Comparison of ENCODE assay signal across 29 mouse cellular contexts in genomic region chr16:36733827-36734226, GRCm38 (mm10). TPM values are rescaled to one million over a fixed set of nuclear protein-coding genes. Genes with fewer than 3 reads are reported as not detected.
DNase-seq lines count a peak whose midpoint lies in the region; ATAC-seq and TF ChIP-seq lines count a peak whose summit lies in the region.
"Had no signal": no experiment of that assay in that cellular context is flagged by ENCODE, and none has a peak within 500 bp of the region (broad histone marks: within the 10 kb centered on the region; RNA-seq: fewer than 3 reads in every experiment).

No protein-coding gene starts in this region.

- H3K27ac ChIP-seq in hindbrain, postnatal 0 days = no peak overlapping the region
- H3K27ac ChIP-seq in hindbrain, embryonic 12.5 days = no peak overlapping the region
- peak overlapping the region; percentile 43; the same call in 1 of the 2 replicates for H3K27ac ChIP-seq in lung, embryonic 16.5 days (ENCODE audit: low read length)
- H3K27ac ChIP-seq in liver, embryonic 12.5 days = no peak overlapping the region
- H3K27ac ChIP-seq: embryonic facial prominence, embryonic 13.5 days; limb, embryonic 12.5 days; midbrain, embryonic 15.5 days; stomach, embryonic 15.5 days had no signal

- H3K4me2 ChIP-seq in hindbrain, postnatal 0 days (ENCODE audit: low read depth, low read length) = no peak overlapping the region
- H3K4me2 ChIP-seq in hindbrain, embryonic 12.5 days (replicated peaks) = no peak overlapping the region
- no peak overlapping the region for H3K4me2 ChIP-seq in lung, embryonic 16.5 days (ENCODE audit: low read depth, low read length)
- H3K4me2 ChIP-seq in liver, embryonic 12.5 days = no peak overlapping the region
- H3K4me2 ChIP-seq: embryonic facial prominence, embryonic 13.5 days; limb, embryonic 12.5 days; liver, embryonic 11.5 days; midbrain, embryonic 15.5 days; stomach, embryonic 15.5 days had no signal

- no peaks in the 10 kb centered on the region for H3K36me3 ChIP-seq in hindbrain, postnatal 0 days (ENCODE audit: insufficient read depth, low read length)
- no peaks in the 10 kb centered on the region for H3K36me3 ChIP-seq in hindbrain, embryonic 12.5 days
- no peaks in the 10 kb centered on the region for H3K36me3 ChIP-seq in lung, embryonic 16.5 days (ENCODE audit: control insufficient read depth, insufficient read depth, low read length)
- H3K36me3 ChIP-seq in liver, embryonic 12.5 days = no peaks in the 10 kb centered on the region
- H3K36me3 ChIP-seq: embryonic facial prominence, embryonic 13.5 days; limb, embryonic 12.5 days; midbrain, embryonic 15.5 days; stomach, embryonic 15.5 days had no signal

- 47% methylated on average over 1 of the region's 1 CpGs for WGBS in hindbrain, postnatal 0 days
- 83% methylated on average over 1 of the region's 1 CpGs for WGBS in hindbrain, embryonic 12.5 days
- WGBS in lung, embryonic 16.5 days = 21% methylated on average over 1 of the region's 1 CpGs
- WGBS in lung, adult 2 months = 27% methylated on average over 1 of the region's 1 CpGs
- 49% methylated on average over 1 of the region's 1 CpGs for WGBS in liver, embryonic 12.5 days (ENCODE audit: insufficient replicate concordance)

- H3K9me3 ChIP-seq in hindbrain, postnatal 0 days (ENCODE audit: low read length) = no peaks in the 10 kb centered on the region
- no peaks in the 10 kb centered on the region for H3K9me3 ChIP-seq in hindbrain, embryonic 12.5 days (replicated peaks)
- H3K9me3 ChIP-seq in lung, embryonic 16.5 days (ENCODE audit: control insufficient read depth, low read length) = no peaks in the 10 kb centered on the region
- H3K9me3 ChIP-seq in liver, embryonic 12.5 days (replicated peaks) = no peaks in the 10 kb centered on the region
- H3K9me3 ChIP-seq: embryonic facial prominence, embryonic 13.5 days; limb, embryonic 12.5 days; midbrain, embryonic 15.5 days; stomach, embryonic 15.5 days had no signal

- no peak for TF ChIP-seq POLR2A in lung, adult 2 months (IDR thresholded peaks at IDR 0.05; ENCODE audit: borderline replicate concordance, extremely low read depth, low read depth, low read length)

- H3K27me3 ChIP-seq in hindbrain, postnatal 0 days (ENCODE audit: insufficient read depth, low read length) = no peaks in the 10 kb centered on the region
- H3K27me3 ChIP-seq in hindbrain, embryonic 12.5 days = no peaks in the 10 kb centered on the region
- no peaks in the 10 kb centered on the region for H3K27me3 ChIP-seq in lung, embryonic 16.5 days (ENCODE audit: control insufficient read depth, insufficient read depth, low read depth, low read length)
- H3K27me3 ChIP-seq in liver, embryonic 12.5 days (replicated peaks) = 0 out of 2 replicates have a peak, but pooled peaks cover 4% of the 10 kb centered on the region
- H3K27me3 ChIP-seq: embryonic facial prominence, embryonic 13.5 days; limb, embryonic 12.5 days; midbrain, embryonic 15.5 days; stomach, embryonic 15.5 days had no signal

- no peak overlapping the region for H3K9ac ChIP-seq in hindbrain, postnatal 0 days (replicated peaks; ENCODE audit: low read length)
- H3K9ac ChIP-seq in hindbrain, embryonic 12.5 days = no peak overlapping the region
- no peak overlapping the region for H3K9ac ChIP-seq in lung, embryonic 16.5 days (ENCODE audit: low read length)
- H3K9ac ChIP-seq in liver, embryonic 12.5 days = no peak overlapping the region
- H3K9ac ChIP-seq: embryonic facial prominence, embryonic 13.5 days; limb, embryonic 12.5 days; liver, postnatal 0 days; midbrain, embryonic 15.5 days; stomach, embryonic 15.5 days had no signal

- DNase-seq in hindbrain, postnatal 0 days (ENCODE audit: low spot score) = peak; percentile 11
- DNase-seq in lung, adult 2 months = no peak
- peak; percentile 18 for DNase-seq in brain, embryonic 18.5 days (ENCODE audit: low read depth, low spot score)
- DNase-seq: adrenal gland, adult 2 months; adrenal gland, postnatal 36 days; B cell, adult 2 months; cerebellum, adult 11 months; cerebellum, adult 9-10 months; cerebellum, postnatal 36 days; embryo, embryonic 11 days; gastrocnemius, postnatal 10 days; heart, postnatal 14 days; kidney, adult 8-10 months; kidney, postnatal 14 days; layer of hippocampus, adult 9-11 months; liver, postnatal 0 days; right cerebral cortex, postnatal 25 days had no signal

- TF ChIP-seq CTCF in hindbrain, postnatal 0 days (IDR thresholded peaks at IDR 0.05; ENCODE audit: low read depth) = no peak
- TF ChIP-seq CTCF in lung, adult 2 months (IDR thresholded peaks at IDR 0.05; ENCODE audit: insufficient read depth, low read length) = no peak

- H3K4me3 ChIP-seq in hindbrain, postnatal 0 days (ENCODE audit: low read length) = no peak overlapping the region
- no peak overlapping the region for H3K4me3 ChIP-seq in hindbrain, embryonic 12.5 days
- no peak overlapping the region for H3K4me3 ChIP-seq in lung, embryonic 16.5 days (ENCODE audit: low read length)
- no peak overlapping the region for H3K4me3 ChIP-seq in lung, adult 2 months (replicated peaks; ENCODE audit: extremely low read depth, low read depth, low read length)
- H3K4me3 ChIP-seq in liver, embryonic 12.5 days = no peak overlapping the region
- H3K4me3 ChIP-seq: embryonic facial prominence, embryonic 13.5 days; erythroblast, embryonic 14.5 days; limb, embryonic 12.5 days; midbrain, embryonic 15.5 days; stomach, embryonic 15.5 days had no signal

- H3K4me1 ChIP-seq in hindbrain, postnatal 0 days (ENCODE audit: insufficient read depth, low read length) = no peaks in the 10 kb centered on the region
- no peaks in the 10 kb centered on the region for H3K4me1 ChIP-seq in hindbrain, embryonic 12.5 days
- no peaks in the 10 kb centered on the region for H3K4me1 ChIP-seq in lung, embryonic 16.5 days (replicated peaks; ENCODE audit: control insufficient read depth, insufficient read depth, low read length)
- no peaks in the 10 kb centered on the region for H3K4me1 ChIP-seq in lung, adult 2 months (ENCODE audit: control insufficient read depth, insufficient read depth, low read length)
- H3K4me1 ChIP-seq in liver, embryonic 12.5 days = no peaks in the 10 kb centered on the region
- H3K4me1 ChIP-seq: embryonic facial prominence, embryonic 13.5 days; limb, embryonic 12.5 days; midbrain, embryonic 15.5 days; stomach, embryonic 15.5 days had no signal

- ATAC-seq in hindbrain, postnatal 0 days = no peak
- ATAC-seq in hindbrain, embryonic 12.5 days (ENCODE audit: low FRiP score) = no peak
- ATAC-seq in lung, embryonic 16.5 days (ENCODE audit: low read depth) = peak; percentile 88
- no peak for ATAC-seq in liver, embryonic 12.5 days
- ATAC-seq: intestine, embryonic 16.5 days; liver, postnatal 0 days; midbrain, embryonic 15.5 days had no signal

RNA-seq across cellular contexts. Expression of gene Ildr1, which starts 40.0 kb away (rescaled TPM):
- 1.1 and 1.8 TPM in 2 replicates for total RNA-seq in hindbrain, postnatal 0 days (2014; rRNA removed)
- polyA plus RNA-seq in hindbrain, postnatal 0 days (2015; fragmentation: Nextera tagmentation; extraction: Ambion mirVana) = 0.81 and 1.2 TPM in 2 replicates
- 0.53 and 1.3 TPM in 2 replicates for polyA plus RNA-seq in hindbrain, embryonic 12.5 days (2016; fragmentation: Nextera tagmentation; extraction: Ambion mirVana)
- 8.5 and 9.1 TPM in 2 replicates for polyA plus RNA-seq in lung, embryonic 16.5 days (2015; fragmentation: Nextera tagmentation; extraction: Ambion mirVana)
- polyA plus RNA-seq in lung, adult 2 months (2012; rRNA removed) = 14.8 and 14.9 TPM in 2 replicates
- polyA plus RNA-seq in liver, embryonic 12.5 days (2016; fragmentation: Nextera tagmentation; extraction: Ambion mirVana) = 0.05 TPM in 2 replicates
- total RNA-seq: adrenal gland, adult 2 months; adrenal gland, postnatal 36 days; granulocyte monocyte progenitor cell, adult 5-6 weeks had no signal
- polyA plus RNA-seq: adrenal gland, adult 2 months; erythroblast, embryonic 14.5 days; liver, embryonic 11.5 days; neural tube, embryonic 11.5 days had no signal

RNA-seq across cellular contexts. Expression of gene Slc15a2, which starts 50.9 kb away (rescaled TPM):
- total RNA-seq in hindbrain, postnatal 0 days (2014; rRNA removed) = 30.3 and 58.7 TPM in 2 replicates
- polyA plus RNA-seq in hindbrain, postnatal 0 days (2015; fragmentation: Nextera tagmentation; extraction: Ambion mirVana) = 25.5 and 31.7 TPM in 2 replicates
- polyA plus RNA-seq in hindbrain, embryonic 12.5 days (2016; fragmentation: Nextera tagmentation; extraction: Ambion mirVana) = 3.0 and 6.6 TPM in 2 replicates
- polyA plus RNA-seq in lung, embryonic 16.5 days (2015; fragmentation: Nextera tagmentation; extraction: Ambion mirVana) = 49.4 and 58.9 TPM in 2 replicates
- 9.0 and 13.9 TPM in 2 replicates for polyA plus RNA-seq in lung, adult 2 months (2012; rRNA removed)
- 1.4 and 2.1 TPM in 2 replicates for polyA plus RNA-seq in liver, embryonic 12.5 days (2016; fragmentation: Nextera tagmentation; extraction: Ambion mirVana)
- polyA plus RNA-seq: erythroblast, embryonic 14.5 days had no signal
